Mouse (Mus musculus) skeletal muscle tissue, adult 2 months (tissue): ENCODE data around the gene Tubb4a.
"Not testable (repeated sequence)": the region's sequence is repeated elsewhere in the genome, so short reads cannot be mapped to it uniquely, and the experiment has no call there.

ENCODE experiments used
- DNase-seq: peaks from one replicate; pipeline ENCODE4 v3.0.0-alpha.2; 2012; ENCODE audit warnings: low read depth, low spot score

Gene Tubb4a

GRCm38 (mm10) chr17:57087049-57087832, at the start of gene Tubb4a:
Gene Tubb4a (minus strand): TSS chr17:57087782.
- peak; percentile 20 for DNase-seq

GRCm38 (mm10) chr17:57135635-57136034, 48.1 kb upstream of the Tubb4a start:
- no peak for DNase-seq

- DNase-seq = no peak
Measured at GRCm38 (mm10) chr17:57134693-57135092, 47.1 kb upstream of the Tubb4a start.

GRCm38 (mm10) chr17:57134021-57134420, 46.4 kb upstream of the Tubb4a start:
- DNase-seq = not testable (repeated sequence)

DNA sequence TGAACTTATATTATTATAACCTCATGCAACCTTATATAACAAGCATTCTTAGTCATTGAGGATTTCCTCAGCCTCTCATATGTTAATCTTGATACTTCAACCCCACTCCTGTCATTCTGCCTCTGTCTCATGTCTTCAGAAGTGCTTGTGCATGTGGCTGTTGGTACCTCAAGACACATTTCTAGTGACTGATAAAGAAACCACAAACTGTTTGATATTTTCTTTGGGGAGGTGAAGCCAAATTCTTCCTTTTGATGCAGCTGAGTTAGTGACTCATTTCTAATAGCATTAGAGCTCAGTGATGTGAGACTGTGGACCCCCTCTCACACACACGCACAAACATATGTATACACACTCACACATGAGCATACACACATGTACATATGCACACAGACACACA, 44.2 kb upstream of the Tubb4a start:
- no peak for DNase-seq

DNA sequence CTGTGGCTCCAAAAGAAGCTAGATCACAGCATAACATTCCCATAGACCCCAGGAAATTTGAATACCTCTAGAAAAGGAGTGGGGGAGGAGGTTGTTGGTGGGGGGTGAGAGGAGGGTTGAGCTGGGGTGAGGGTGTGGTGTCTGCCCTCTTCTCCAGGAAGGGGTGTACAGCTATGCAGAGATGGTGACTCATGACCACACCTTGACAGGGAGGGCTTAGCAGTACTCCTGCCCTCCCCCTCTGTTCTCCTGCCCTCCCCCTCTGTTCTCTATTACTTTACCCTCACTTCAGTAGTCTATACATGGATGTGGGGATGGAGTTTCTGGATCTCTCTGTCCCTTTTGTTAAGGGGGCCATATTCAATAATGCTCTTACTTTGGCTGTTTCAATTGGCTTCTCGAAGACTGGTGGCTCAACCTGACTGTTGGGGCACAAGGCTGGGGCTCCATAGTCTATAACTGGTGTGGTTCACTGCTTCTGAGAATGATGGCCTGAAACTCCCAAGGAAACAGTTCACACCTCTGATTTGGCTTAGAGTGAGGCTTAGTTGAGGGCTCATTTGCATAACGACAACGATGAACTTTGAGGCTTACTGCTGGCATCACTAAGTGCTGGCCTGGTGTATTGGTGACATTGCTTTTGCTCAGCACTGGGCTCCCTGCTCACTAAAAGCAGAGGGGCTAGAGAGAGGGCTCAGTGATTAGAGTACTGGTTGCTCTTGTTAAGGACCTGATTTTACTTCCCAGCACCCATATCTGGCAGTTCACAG, 38.5 kb upstream of the Tubb4a start:
- no peak for DNase-seq

GRCm38 (mm10) chr17:57124792-57125191, 37.2 kb upstream of the Tubb4a start:
- DNase-seq = no peak

- DNase-seq = no peak
Measured at GRCm38 (mm10) chr17:57123192-57124118, 35.9 kb upstream of the Tubb4a start.

DNA sequence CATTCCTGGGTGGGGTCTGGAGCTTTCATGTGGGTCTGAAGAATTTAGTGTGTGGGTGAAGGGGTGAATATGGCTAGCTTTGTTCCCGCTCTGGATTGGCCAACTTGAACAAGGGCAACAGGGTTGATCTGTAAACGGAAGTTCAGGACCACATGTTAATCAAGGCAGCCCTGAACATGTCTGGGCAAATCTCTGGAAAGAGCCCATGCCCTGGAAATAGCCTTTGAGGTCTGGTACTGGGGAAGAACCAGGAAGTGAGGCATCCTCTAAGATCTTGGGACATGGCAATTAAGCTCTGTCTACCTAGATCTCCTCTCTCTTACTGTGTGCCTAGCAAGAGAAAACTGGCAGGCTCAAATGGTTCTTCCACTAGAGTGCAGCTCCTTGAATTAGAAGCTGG, 34.3 kb upstream of the Tubb4a start:
- no peak for DNase-seq

DNA sequence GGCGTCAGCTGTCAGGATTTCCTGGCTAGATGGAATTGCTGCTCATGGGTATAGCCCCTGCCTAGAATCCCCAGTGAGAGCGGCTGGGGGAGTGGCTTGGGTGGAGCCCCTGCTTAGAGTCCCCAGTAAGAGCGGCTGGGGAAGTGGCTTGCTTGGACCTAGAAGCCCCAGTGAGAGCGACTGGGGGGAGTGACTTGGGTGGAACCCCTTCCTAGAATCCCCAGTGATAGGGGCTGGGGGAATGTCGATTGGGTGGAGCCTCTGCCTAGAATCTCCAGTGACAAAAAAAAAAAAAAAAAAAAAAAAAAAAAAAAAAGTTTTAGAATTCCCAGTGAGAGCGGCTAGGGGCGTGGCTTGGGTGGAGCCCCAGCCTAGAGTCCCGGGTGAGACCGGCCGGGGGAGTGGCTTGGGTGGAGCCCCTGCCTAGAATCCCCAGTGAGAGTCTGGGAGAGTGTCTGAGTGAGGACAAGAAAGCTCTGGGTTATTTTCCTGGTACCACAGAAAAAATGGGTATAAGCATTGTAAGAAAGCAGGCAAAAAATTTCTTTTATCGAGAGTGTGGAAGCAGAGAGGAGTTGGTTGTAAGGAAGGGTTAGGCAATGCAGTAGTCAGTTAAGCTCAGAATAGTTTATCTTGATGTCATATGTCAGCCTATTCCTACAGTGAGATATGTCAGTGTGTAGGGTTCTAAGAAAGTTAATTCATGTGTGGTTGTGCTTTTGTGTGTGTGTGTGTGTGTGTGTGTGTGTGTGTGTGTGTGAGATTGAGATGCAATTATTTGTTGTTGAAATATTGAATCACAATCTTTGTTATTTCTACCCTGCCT, 31.2 kb upstream of the Tubb4a start:
- DNase-seq = no peak

GRCm38 (mm10) chr17:57116801-57117200, 29.2 kb upstream of the Tubb4a start:
- no peak for DNase-seq

DNA sequence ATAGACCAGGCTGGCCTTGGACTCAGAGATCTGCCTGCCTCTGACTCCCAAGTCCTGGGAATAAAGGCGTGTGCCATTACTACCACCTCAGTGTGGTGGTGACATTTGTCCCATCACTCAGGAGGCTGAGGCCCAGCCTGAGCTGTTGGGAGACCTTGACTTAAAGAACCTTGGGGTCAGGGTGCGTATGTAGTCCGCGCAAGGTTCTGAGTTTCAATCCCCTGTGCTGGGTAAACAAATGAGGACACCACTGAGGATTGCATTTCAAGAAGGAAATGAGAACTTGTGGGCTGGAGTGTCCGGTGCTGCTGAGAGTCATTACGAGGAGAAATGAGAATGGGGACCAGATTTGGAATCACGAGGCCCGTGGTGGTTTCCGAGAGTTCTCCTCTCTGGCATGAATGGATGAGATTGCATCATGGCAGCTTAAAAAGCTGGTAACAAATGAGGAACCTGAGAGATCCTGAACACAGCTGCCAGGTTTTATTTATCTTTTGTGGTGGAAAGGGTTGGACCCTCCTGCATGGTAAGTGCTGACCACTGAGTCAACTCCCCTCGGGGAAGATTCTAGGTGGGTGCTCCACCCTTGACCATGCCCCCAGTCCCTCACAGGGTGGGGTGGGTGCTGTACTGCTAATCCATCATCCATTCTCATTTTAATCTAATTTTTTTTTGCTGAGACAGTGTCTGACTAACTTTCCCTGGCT, 25.3 kb upstream of the Tubb4a start:
- DNase-seq = peak; percentile 34

DNA sequence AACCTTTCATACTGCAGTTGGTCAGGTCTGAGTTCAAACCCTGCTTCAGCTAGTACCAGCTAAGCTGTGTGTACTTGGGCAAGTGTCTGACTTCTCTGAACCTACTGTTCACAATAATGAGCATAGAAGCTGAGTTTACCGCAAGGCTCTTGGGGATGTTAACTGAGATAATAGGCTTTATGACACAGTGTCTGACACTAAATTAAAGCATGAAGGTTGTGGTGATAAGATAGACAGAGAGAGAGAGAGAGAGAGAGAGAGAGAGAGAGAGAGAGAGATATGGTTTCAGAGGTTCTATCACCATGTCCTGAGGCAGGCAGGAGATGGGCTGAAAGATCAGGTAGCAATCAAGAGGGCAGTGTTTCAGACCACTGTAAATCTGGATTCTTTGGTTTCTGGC, 22.4 kb upstream of the Tubb4a start:
- DNase-seq = no peak

GRCm38 (mm10) chr17:57108666-57109171, 21.1 kb upstream of the Tubb4a start:
- DNase-seq = no peak

DNA sequence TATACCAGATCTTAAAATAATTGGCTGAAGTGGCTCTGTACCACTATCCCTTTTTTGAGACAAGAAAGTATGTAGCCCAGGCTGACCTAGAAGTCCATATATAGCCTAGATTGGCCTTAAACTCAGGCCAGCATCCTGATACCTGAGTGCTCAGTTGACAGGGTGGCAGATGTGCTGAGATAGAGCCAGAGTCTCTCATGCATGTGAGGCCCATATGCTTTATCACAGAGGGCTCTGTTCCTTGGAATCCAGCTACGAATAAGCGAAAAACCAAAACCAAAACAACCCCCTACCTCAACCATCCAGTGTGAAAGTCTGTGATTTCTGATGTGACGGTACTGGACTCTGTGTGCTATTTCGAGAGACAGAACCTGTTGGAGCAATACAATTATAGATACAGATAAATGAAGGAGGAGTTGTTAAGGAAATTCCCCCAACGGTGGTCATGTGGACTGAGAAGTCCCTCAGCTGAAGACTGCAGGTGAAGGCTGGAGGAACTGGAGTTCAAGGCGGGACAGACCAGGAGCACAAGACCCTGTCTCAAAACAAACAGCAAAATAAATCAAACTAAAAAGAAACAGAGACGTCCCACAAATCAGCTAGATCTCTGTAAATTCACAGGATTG, 20.6 kb upstream of the Tubb4a start:
- no peak for DNase-seq

GRCm38 (mm10) chr17:57107064-57107463, 19.5 kb upstream of the Tubb4a start:
- DNase-seq = no peak

GRCm38 (mm10) chr17:57106035-57106368, 18.4 kb upstream of the Tubb4a start:
- no peak for DNase-seq

GRCm38 (mm10) chr17:57105181-57106034, 17.8 kb upstream of the Tubb4a start, which contains the start of gene Tnfsf9:
Gene Tnfsf9 (plus strand): TSS chr17:57105325.
- peak; percentile 46 for DNase-seq

- DNase-seq = no peak
Measured at GRCm38 (mm10) chr17:57104496-57104895, 16.9 kb upstream of the Tubb4a start.
